Mouse (Mus musculus) kidney, embryonic 16.5 days (tissue): ENCODE measurements around the gene Dpy30. TPM values are rescaled to one million over a fixed set of nuclear protein-coding genes. Genes with fewer than 3 reads are reported as not detected.
"Not testable (repeated sequence)": the region's sequence is repeated elsewhere in the genome, so short reads cannot be mapped to it uniquely, and the experiment has no call there.

Experiments used
- ATAC-seq: fragments of 200-750 bp; cut with Nextera tagmentation; 2 replicates; pipeline ENCODE4 v1.8.0; 2017; ENCODE audit warnings: moderate TSS enrichment; ENCODE audit not compliant: low FRiP score, low TSS enrichment
- H3K27ac ChIP-seq: fragments of 300-500 bp; sonication (generic); 2 replicates; pipeline ENCODE4 v1.5.1; 2014; ENCODE audit warnings: low read length
- H3K27me3 ChIP-seq: fragments of 300-500 bp; sonication (generic); 2 replicates; pipeline ENCODE4 v1.6.1; 2014; ENCODE audit warnings: low read length, control low read depth, mixed read lengths; ENCODE audit not compliant: insufficient read depth
- H3K36me3 ChIP-seq: fragments of 300-500 bp; sonication (generic); 2 replicates; pipeline ENCODE4 v1.6.1; 2014; ENCODE audit warnings: low read length, control low read depth, mixed read lengths; ENCODE audit not compliant: insufficient read depth
- H3K4me1 ChIP-seq: fragments of 300-500 bp; sonication (generic); 2 replicates; pipeline ENCODE4 v1.6.1; 2014; ENCODE audit warnings: low read length, control low read depth, mixed read lengths; ENCODE audit not compliant: insufficient read depth
- H3K4me2 ChIP-seq: fragments of 300-500 bp; sonication (generic); replicated peaks from 2 replicates; pipeline ENCODE4 v1.6.1; 2014; ENCODE audit warnings: low read depth, low read length
- H3K4me3 ChIP-seq: fragments of 300-500 bp; sonication (generic); 2 replicates; pipeline ENCODE4 v1.5.1; 2014; ENCODE audit warnings: mild to moderate bottlenecking, low read length
- H3K9ac ChIP-seq: fragments of 300-500 bp; sonication (generic); replicated peaks from 2 replicates; pipeline ENCODE4 v1.6.1; 2014; ENCODE audit warnings: low read length
- H3K9me3 ChIP-seq: fragments of 300-500 bp; sonication (generic); 2 replicates; pipeline ENCODE4 v1.6.1; 2016; ENCODE audit warnings: low read length, control low read depth
- WGBS: fragments of 180-500 bp; shearing (Covaris S2); extraction: QIAGEN DNeasy Blood & Tissue Kit; methylation state at CpG from one replicate; pipeline ENCODE4 v1.1.7; 2014; 5-methylcytosine and 5-hydroxymethylcytosine counted together
- polyA plus RNA-seq: library from polyadenylated mRNA; unstranded; fragments of >200 nt; fragmentation: Nextera tagmentation; extraction: Ambion mirVana; gene quantifications from 2 replicates; pipeline ENCODE4 v1.2.1, GENCODE M21; 2015

Dpy30 gene
- polyA plus RNA-seq, 1 experiment from 2014 or later, result 215 TPM

GRCm38 (mm10) chr17:74318721-74319120 lies 5.0 kb downstream of the Dpy30 start:
- H3K9me3 ChIP-seq, result no peaks in the 10 kb centered on the region
- no peak overlapping the region for H3K27ac ChIP-seq
- WGBS, result 95% methylated on average over 6 of the region's 6 CpGs
- no peak overlapping the region for H3K4me2 ChIP-seq
- H3K9ac ChIP-seq, result no peak overlapping the region
- ATAC-seq, result no peak
- no peak overlapping the region for H3K4me3 ChIP-seq
- no peaks in the 10 kb centered on the region for H3K27me3 ChIP-seq
- H3K36me3 ChIP-seq, result no peaks in the 10 kb centered on the region
- peaks cover 12% of the 10 kb centered on the region for H3K4me1 ChIP-seq

DNA sequence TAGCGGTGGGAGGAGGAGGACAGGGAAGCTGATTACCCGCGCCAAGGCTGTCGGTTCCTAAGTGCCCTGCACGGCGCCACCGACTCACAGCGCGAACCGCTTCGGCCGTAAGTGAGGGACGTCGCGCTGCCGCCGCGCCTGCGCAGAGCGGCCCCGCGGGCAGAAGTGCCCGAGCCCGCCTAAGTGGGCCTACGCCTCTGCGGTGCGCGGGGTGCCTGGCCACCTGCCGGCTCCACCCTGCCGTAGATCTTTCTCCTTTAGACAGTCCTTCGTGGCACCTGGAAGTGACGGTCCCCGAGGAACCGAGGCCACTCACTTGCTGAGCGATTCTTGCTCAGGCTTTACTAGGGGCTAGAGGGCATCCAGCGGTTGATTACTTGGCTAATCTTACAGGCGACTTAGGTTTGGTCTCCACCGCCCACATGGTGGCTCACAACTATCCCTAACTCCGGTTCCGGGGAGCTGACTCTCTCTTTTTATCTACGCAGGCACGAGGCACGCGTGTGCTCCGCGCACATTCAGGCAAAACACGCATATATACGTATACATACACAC lies 7.4 kb downstream of the Dpy30 start:
- peak overlapping the region; percentile 61 for H3K4me2 ChIP-seq
- WGBS, result 1% methylated on average over 48 of the region's 48 CpGs
- ATAC-seq, result peak; percentile 96
- H3K9me3 ChIP-seq, result no peaks in the 10 kb centered on the region
- peak overlapping the region; percentile 94 for H3K27ac ChIP-seq
- H3K4me1 ChIP-seq, result peaks cover 12% of the 10 kb centered on the region
- peak overlapping the region; percentile 73 for H3K9ac ChIP-seq
- no peaks in the 10 kb centered on the region for H3K27me3 ChIP-seq
- H3K4me3 ChIP-seq, result peak overlapping the region; percentile 80
- no peaks in the 10 kb centered on the region for H3K36me3 ChIP-seq

DNA sequence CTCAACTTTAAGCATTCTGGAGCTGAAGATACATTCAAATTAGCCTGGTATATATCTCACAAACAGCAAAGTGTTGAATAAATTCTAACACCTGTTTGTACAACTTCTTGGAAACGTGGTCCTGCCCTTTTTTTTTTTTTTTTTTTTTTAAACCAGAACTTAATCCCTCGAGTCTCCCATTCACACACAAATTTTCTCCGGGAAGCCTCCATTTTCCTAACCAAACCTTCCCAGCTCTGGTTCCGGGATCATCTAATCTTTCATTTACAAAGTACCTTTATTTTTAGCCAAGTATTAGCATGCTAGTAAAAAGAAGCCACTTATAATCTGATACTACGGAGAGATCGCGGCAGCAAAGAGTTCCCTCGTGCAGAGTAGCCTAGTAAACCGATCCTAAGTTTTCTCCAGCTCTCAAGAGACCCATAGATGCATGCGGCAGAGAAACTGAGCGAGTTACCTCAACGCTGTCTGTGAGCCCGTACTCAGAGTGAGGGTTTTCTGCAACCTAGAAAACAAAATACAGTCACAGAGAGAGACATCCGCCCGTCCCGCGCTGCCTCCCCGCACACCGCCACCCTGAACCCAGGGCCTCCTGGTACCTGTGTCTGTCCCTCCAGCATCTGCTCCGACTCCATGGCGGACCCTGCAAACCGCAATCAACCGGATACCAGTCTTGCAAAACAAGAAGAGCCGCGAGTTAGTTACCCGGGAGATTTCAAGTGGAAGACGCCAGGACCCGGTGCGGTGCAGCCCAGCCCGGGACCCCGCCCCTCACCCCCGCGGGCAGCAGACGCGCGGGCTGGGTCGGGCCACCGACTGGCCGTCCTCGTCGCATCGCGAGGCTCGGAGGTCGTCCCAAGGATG lies 8.1 kb downstream of the Dpy30 start:
- peak; percentile 49 for ATAC-seq

GRCm38 (mm10) chr17:74306021-74306420 lies 17.7 kb downstream of the Dpy30 start:
- Histone ChIP-seq H3K36me3 (peaks cover 55% of the 10 kb centered on the region), H3K9me3 (no peaks in the 10 kb centered on the region), H3K27ac (no peak overlapping the region), H3K27me3 (no peaks in the 10 kb centered on the region), H3K4me1 (no peaks in the 10 kb centered on the region), H3K4me2 (no peak overlapping the region), H3K4me3 (no peak overlapping the region), H3K9ac (no peak overlapping the region)
- WGBS, result 89% methylated on average over 1 of the region's 1 CpGs
- ATAC-seq, result no peak

More for the DNA sequence above, 8.1 kb downstream of the Dpy30 start:
- peak overlapping the region; percentile 94 for H3K27ac ChIP-seq
- peak overlapping the region; percentile 61 for H3K4me2 ChIP-seq
- peak overlapping the region; percentile 80 for H3K4me3 ChIP-seq
- no peaks in the 10 kb centered on the region for H3K36me3 ChIP-seq
- WGBS, result under 1% methylated on average over 45 of the region's 45 CpGs
- no peaks in the 10 kb centered on the region for H3K27me3 ChIP-seq
- peaks cover 12% of the 10 kb centered on the region for H3K4me1 ChIP-seq
- peak overlapping the region; percentile 73 for H3K9ac ChIP-seq
- H3K9me3 ChIP-seq, result no peaks in the 10 kb centered on the region

- no peak overlapping the region for H3K4me3 ChIP-seq
- peaks cover 57% of the 10 kb centered on the region for H3K36me3 ChIP-seq
- no peak overlapping the region for H3K27ac ChIP-seq
- no peak overlapping the region for H3K9ac ChIP-seq
- no peaks in the 10 kb centered on the region for H3K9me3 ChIP-seq
- WGBS, result 85% methylated on average over 4 of the region's 4 CpGs
- ATAC-seq, result no peak
- H3K4me2 ChIP-seq, result no peak overlapping the region
- H3K27me3 ChIP-seq, result no peaks in the 10 kb centered on the region
- H3K4me1 ChIP-seq, result no peaks in the 10 kb centered on the region
Observed at GRCm38 (mm10) chr17:74305616-74306015, 18.1 kb downstream of the Dpy30 start.

DNA sequence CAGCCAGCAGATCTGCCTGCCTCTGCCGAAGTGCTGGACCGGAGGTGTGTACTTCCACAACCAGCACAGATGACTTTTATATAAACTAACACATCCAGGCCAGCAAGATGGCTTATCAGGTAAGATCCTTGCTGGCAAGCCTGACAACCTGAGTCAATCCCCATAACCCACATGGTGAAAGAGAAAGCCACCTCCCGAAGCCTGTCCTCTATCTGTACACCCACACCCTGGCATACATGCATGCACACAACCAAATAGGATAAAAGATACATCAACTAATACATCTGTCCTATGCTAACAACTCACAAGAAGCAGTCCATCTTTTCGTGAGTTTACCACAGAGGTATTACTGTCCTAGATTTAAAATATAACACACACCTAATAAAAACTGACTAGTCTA lies 19.7 kb downstream of the Dpy30 start:
- Histone ChIP-seq H3K9me3 (no peaks in the 10 kb centered on the region), H3K36me3 (peaks cover 59% of the 10 kb centered on the region), H3K4me2 (no peak overlapping the region), H3K9ac (no peak overlapping the region), H3K27ac (no peak overlapping the region), H3K4me3 (no peak overlapping the region), H3K27me3 (no peaks in the 10 kb centered on the region), H3K4me1 (no peaks in the 10 kb centered on the region)
- WGBS, result 93% methylated on average over 4 of the region's 4 CpGs
- no peak for ATAC-seq

DNA sequence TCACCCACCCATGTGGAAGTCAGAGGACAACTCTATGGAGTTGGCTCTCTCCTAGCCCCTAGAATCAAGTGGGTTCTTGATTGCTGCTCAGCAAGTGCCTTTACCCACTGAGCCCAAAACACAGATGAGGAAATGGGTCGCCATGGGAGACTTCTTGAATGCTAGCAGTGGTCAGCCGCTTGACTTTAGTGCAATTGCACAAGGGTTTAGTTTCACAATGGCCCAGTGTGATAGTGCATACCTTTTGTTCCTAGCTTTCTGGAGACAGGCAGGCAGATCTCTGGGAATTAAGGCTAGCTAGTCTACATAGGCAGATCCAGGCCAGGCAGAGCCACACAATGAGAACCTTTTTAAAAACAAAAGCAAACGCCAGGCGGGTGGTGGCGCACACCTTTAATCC lies 23.7 kb downstream of the Dpy30 start:
- peaks cover 32% of the 10 kb centered on the region for H3K36me3 ChIP-seq
- no peaks in the 10 kb centered on the region for H3K9me3 ChIP-seq
- no peak for ATAC-seq
- H3K27ac ChIP-seq, result no peak overlapping the region
- no peaks in the 10 kb centered on the region for H3K27me3 ChIP-seq
- no peak overlapping the region for H3K4me2 ChIP-seq
- 94% methylated on average over 5 of the region's 5 CpGs for WGBS
- H3K4me1 ChIP-seq, result no peaks in the 10 kb centered on the region
- H3K4me3 ChIP-seq, result no peak overlapping the region
- no peak overlapping the region for H3K9ac ChIP-seq

DNA sequence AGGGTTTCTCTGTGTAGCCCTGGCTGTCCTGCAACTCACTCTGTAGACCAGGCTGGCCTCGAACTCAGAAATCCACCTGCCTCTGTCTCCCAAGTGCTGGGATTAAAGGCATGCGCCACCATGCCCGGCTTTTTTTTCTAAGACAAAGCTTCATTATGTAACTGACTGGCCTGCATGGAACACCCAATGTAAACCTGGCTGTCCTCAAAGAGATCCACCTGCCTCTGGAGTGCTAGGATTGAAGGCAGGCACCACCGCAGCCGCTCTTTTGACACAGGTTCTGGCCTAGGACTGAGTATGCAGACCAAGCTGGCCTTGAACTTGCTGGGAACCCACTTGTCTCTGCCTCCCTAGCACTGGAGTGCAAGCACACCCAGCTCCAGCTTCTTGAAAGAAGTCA lies 26.8 kb downstream of the Dpy30 start:
- not testable (repeated sequence) for H3K4me2 ChIP-seq, H3K4me1 ChIP-seq, H3K27ac ChIP-seq, H3K9me3 ChIP-seq, H3K9ac ChIP-seq, ATAC-seq, H3K4me3 ChIP-seq, H3K27me3 ChIP-seq
- H3K36me3 ChIP-seq, result peaks cover 18% of the 10 kb centered on the region
- 94% methylated on average over 5 of the region's 5 CpGs for WGBS

GRCm38 (mm10) chr17:74296076-74296823 lies 27.5 kb downstream of the Dpy30 start:
- peak overlapping the region; percentile 96 for H3K9ac ChIP-seq
- no peaks in the 10 kb centered on the region for H3K27me3 ChIP-seq
- 35% methylated on average over 11 of the region's 11 CpGs for WGBS
- H3K36me3 ChIP-seq, result peaks cover 13% of the 10 kb centered on the region
- peak overlapping the region; percentile 89 for H3K4me3 ChIP-seq
- no peak for ATAC-seq
- peak overlapping the region; percentile 99 for H3K27ac ChIP-seq
- H3K9me3 ChIP-seq, result no peaks in the 10 kb centered on the region
- peak overlapping the region; percentile 87 for H3K4me2 ChIP-seq
- peaks cover 8% of the 10 kb centered on the region; the same call in 1 of the 2 replicates for H3K4me1 ChIP-seq
